Mouse (Mus musculus) liver, adult 2 months (tissue): ENCODE data around the gene Vmac.

Experiments used
- CTCF ChIP-seq: fragments of 200-500 bp; IDR thresholded peaks from 2 replicates; pipeline ENCODE4 v1.5.1; 2011; ENCODE audit warnings: low read depth, low read length, control low read depth
- POLR2A ChIP-seq: fragments of 200-500 bp; IDR thresholded peaks from 2 replicates; pipeline ENCODE4 v1.6.1; 2011; ENCODE audit warnings: low read length, control low read depth; ENCODE audit not compliant: insufficient read depth; ENCODE audit errors: extremely low read depth

DNA sequence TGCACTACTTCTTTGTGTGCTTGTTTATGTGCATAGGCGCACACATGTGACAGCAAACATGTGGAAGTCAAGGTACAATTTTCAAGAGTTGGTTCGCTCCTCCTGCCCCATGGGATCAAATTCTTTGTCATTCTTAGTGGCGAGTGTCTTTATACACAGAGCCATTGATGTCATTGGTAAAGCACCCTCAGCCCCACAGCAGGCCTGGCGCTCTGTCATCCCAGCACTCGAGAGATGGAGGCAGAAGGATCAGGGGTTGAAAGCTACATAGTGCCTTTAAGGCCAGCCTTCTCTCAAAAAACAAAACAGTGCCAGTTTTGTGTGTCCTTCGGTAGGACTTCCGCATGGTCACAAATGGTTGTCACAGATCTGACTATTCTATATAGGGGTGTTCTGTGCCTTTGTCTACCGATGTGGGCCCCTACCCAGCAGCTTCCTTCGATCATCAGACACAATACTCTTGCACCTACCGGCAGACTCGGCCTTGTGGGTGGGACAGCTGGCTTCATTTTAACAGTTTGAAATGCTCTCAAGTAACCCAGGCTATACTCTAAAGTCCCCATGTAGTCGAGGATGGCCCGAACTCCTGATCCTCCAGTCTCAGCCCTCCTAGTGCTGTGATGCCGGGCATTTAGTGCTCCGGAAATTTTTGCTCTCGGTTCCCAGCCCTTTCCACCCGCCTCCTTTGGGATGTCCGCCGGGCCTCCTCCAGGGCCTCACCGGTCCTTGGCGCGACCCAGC, 1.7 kb downstream of the Vmac start:
- TF ChIP-seq POLR2A, result no peak
- no peak for TF ChIP-seq CTCF
